Mouse (Mus musculus): ENCODE results near the gene Pspn.

Gene Pspn

DNA sequence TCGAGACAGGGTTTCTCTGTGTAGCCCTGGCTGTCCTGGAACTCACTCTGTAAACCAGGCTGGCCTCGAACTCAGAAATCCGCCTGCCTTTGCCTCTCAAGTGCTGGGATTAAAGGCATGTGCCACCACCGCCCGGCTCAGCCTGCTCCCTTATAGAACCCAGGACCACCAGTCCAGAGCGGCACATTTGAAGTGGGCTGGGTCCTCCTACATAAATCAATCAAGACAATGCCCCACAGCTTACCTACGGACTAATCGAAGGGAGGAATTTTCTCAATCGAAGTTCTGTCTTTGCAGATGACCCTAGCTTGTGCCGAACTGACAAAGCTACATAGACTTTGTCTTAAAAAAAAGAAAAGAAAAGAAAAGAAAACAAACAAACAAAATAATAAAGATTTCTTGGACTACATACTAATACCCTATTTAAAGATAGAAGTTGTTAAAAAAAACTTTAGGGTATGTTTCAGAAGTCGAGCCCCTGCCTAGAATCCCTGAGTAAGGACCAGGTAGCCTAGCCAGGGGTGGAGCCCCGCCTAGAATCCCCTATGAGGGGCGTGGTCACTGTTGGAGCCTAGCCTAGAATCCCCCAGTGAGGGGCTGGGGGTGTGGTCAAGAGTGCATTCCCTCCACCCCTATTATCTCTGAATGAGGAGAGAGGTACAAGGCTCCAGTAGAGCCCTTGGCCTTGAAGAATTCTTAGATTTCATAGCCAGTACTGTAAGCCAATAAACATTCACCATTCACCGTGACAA is 25.7 kb downstream of the Pspn start:
- in situ Hi-C loops (cut with MboI; ENCODE audit: unreplicated experiment in 2 of 2) = no loop called here

DNA sequence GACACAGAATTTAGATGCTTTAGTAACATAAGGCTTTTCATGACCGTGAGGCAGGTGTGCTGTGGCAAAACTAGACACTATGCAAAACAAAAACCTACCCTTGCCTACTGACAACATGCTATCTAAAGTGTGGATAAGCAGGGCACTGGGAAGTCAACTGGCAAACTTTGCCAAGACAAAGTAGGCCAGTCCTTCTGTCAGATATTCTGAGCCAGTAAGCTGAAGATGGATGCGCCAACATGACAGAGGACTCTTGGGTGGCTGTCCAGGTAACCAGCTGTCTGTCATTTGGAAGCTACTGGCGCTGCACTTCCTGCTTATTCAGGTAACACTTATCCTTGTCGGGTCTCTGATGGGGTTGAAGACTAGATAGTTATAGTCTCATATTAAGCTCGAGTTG is 29.7 kb downstream of the Pspn start:
- in situ Hi-C loops (cut with MboI; ENCODE audit: unreplicated experiment in 2 of 2) = no loop called here

DNA sequence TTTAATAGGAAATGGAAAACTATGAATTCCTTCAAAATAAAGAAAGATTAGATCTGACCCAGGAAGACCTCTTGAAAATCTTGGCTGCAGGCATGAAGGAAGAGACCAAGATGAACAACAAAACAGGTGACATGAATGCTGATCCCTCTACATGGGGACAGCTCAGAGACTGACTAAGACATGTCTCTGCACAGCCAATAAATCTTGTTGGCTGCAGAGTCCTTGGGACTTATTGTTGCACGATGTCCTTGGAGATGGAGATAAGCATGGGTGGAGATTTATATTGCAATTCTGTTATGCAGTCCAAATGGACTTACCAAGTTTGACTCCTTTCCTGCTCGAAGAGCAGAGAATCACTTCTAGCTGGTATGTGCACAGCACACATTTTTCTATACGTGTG is 30.5 kb downstream of the Pspn start:
- in situ Hi-C loops (cut with MboI; ENCODE audit: unreplicated experiment in 2 of 2) = no loop called here

DNA sequence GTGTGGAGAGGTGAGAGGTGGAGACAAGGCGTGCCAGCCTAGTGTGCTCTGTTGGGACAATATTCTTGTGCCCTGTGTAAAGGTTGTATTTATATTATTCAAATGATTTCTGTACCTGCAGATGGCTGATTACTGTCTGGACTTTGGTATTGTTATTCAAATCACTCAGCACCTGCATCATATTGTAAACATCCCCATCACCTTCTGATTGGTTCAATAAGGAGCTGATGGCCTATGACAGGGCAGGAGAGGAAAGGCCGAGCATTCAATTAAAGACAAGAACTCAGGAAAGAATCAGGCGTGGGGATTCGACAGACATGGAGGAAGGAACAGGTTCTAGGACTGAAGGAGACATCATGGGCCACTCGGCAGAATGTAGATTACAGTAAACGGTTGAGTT is 36.2 kb downstream of the Pspn start:
- in situ Hi-C loops (cut with MboI; ENCODE audit: unreplicated experiment in 2 of 2) = no loop called here

DNA sequence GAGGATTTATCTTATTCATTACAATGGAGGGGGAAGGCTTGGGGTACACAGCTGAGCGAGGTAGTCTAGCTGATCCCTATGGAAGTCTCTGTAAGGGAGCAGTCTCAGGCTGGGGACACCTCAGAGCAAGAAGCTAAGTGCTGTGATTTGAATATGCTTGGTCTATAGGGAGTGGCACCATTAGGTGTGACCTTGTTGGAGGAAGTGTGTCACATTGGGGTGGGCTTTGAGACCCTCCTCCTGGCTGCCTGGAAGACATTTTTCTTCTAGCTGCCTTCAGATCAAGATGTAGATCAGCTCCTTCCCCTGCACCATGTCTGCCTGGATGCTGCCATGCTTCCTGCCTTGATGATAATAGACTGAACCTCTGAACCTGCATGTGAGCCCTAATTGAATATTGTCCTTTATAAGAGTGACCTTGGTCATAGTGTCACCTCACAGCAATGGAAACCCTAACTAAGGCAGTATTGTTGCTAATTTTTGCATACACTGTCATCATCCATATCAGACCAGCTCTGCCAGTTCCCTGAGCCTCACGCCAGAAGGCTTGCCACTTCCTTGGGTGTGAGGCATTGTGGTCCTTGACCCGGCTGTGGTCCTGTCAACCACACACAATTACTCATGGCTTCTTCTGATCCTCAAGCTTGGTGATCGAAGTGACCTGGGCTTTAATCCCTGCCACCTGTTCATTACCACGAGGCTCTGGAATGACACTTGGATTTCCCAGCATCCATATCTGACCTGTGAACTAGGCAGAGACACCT is 37.0 kb downstream of the Pspn start:
- in situ Hi-C loops (cut with MboI; ENCODE audit: unreplicated experiment in 2 of 2) = no loop called here

DNA sequence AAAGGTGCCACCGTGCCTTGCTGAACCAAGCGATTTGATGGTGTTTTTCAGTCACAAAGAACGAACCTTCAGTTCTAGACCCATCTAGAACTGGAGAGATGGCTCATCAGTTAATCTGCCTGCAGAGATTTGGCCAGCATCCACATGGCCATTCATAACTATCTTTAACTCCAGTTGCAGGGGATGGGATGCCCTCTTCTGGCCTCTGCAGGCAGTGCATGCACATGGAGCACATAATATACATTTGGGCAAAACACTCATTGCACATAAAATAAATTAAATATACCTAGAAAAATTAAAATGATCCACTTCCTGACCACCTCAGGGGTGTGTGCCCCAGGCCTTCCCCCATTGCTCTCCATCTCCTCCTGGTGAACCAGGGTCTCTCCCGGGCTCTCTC is 37.9 kb downstream of the Pspn start:
- in situ Hi-C loops (cut with MboI; ENCODE audit: unreplicated experiment in 2 of 2) = no loop called here

DNA sequence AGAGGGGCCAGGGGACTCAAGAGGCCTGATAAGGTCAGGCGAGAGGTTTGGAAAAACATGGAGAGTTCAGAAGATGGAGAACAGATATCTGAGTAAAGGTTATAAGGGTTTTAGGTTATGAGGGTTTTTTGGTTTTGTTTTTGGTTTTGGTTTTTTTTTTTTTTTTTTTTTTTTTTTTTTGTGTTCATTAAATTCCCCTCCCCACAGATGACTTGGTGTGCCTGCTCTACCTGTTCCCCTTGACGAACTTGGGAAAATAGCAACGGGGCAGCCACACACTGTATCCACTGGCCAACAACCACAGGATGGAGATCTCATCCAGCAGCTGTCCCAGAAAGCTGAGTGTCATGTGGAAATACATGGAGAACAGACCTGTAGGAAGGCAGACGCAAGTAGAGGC is 41.2 kb downstream of the Pspn start:
- in situ Hi-C loops (cut with MboI; ENCODE audit: unreplicated experiment in 2 of 2) = no loop called here

DNA sequence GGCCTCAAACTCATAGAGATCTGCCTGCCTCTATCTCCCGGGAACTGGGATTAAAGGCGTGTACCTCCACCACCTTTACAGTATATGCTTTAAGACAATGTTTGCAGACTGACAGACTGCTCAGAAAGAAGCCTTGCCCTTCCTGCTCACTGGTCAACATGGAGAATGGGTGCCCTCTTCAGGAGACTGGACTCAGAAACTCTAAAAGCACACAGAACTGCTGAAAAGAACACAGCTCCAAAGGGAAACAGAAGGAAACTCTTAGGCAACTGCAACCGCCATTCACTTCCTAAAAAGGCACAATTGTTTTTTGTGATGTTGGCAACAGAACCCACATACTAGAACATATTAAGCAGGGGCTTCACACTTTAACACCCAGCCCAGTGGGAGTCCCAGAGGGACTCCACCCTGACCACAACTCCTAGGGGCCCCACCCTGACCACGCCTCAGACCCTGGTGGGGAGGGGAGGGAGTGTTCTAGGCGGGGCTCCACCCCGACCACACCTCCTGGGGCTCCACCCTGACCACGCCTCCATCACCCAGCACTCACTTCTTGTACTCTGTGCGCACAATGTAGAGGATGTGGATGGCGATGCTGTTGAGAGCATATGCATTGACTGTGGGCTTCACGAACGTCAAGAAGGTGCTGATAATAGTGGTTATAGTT is 41.9 kb downstream of the Pspn start:
- in situ Hi-C loops (cut with MboI; ENCODE audit: unreplicated experiment in 2 of 2) = no loop called here

DNA sequence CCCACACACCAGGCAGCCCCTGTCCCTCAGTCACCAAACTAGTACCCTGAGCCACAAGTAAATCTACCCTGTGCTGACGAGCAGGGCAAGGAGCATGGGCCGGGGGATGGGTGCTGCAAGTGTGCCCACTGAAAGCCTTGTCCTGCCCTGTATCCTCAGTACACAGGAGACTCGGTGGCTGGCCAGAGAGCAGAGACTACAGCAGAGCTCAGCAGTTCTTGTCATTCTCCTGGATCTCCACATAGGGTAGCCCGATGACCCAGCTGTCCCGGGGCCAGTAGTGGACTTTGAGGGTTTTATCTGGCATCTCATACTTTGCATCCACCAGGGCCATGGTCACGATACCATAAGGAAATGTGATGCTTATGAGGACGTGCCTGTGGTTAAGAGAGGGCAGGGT is 44.9 kb downstream of the Pspn start:
- in situ Hi-C loops (cut with MboI; ENCODE audit: unreplicated experiment in 2 of 2) = loop anchor here (5.0 kb wide), 2 partner anchors 58 to 148 kb away; no protein-coding TSS in a partner anchor

DNA sequence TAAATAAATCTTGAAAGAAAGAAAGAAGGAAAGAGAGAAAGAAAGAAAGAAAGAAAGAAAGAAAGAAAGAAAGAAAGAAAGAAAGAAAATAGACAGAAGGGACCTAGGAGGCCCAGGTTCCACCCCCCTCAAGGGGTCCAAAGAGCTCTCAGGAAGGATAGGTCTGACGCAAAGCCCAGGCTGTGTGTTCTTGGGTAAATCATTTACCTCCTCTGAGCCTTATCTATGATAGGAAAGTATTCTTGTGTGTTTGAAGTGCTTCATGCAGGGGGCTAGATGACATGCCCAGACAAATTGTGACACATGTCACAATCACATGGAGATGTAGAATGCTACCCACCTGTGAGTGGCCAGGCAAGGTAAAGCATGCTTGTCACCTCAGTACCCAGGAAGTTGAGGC is 47.2 kb downstream of the Pspn start:
- in situ Hi-C loops (cut with MboI; ENCODE audit: unreplicated experiment in 2 of 2) = loop anchor here (5.0 kb wide), 2 partner anchors 55 to 145 kb away; no protein-coding TSS in a partner anchor

DNA sequence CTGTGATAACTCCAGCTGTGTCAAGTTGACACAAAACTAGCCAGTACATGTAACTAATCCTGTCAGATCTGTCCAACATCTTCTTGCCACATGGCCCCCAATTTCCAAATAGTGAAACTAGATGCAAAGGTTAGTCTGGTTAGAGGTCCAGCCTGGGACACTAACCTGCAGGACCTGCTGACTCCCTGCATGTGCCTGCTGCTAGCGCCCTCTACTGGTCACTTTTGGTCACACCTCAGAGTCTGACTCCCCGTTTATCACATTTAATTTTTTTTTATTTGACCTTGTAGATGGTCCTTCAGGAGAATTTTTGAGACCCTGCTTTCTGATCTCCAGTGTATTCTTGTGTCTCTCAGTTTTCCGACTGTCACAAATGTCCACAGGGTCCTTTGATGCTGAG is 48.9 kb downstream of the Pspn start:
- in situ Hi-C loops (cut with MboI; ENCODE audit: unreplicated experiment in 2 of 2) = loop anchor here (5.0 kb wide), 2 partner anchors 54 to 144 kb away; no protein-coding TSS in a partner anchor
